Mouse (Mus musculus): ENCODE data around the gene Deup1. TPM values are rescaled to one million over a fixed set of nuclear protein-coding genes. Genes with fewer than 3 reads are reported as not detected.

The Deup1 gene
- polyA plus RNA-seq, 1 experiment from 2014 or later: 0.52 TPM

DNA sequence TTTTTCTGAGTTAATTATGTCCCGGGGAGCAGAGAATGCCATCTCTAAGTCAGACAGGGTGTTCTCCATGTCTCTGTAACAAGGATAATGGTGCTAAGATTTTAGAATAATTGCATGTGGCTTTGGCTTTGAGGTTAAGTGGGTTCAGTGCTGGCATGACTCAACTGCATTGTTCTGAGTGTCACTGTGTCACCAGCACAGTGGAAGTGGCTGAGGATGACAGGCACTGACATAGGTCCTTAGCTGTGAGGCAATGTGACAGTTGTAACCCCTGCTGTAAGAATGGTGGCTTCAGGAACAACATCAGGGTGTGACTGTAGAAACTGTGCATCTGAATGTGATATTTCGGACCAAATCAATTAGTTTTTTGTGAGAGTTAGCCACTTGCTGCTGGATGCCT is 111.7 kb downstream of the Deup1 start:
- Histone ChIP-seq H3K9ac (ENCODE audit: low read length) (no peak overlapping the region), H3K27me3 (ENCODE audit: control insufficient read depth, insufficient read depth, low read length) (no peaks in the 10 kb centered on the region), H3K36me3 (ENCODE audit: control insufficient read depth, insufficient read depth, low read length) (no peaks in the 10 kb centered on the region), H3K9me3 (ENCODE audit: control insufficient read depth, low read length) (no peaks in the 10 kb centered on the region), H3K4me1 (ENCODE audit: control insufficient read depth, insufficient read depth, low read length) (no peaks in the 10 kb centered on the region; the same call in 1 of the 2 replicates), H3K27ac (ENCODE audit: low read depth, low read length) (no peak overlapping the region), H3K4me2 (no peak overlapping the region), H3K4me3 (ENCODE audit: low read depth, low read length) (no peak overlapping the region)
- WGBS: 84% methylated on average over 2 of the region's 2 CpGs
- no peak for ATAC-seq (ENCODE audit: low FRiP score)
- peak; percentile 39 for DNase-seq (ENCODE audit: low spot score, missing footprints)

DNA sequence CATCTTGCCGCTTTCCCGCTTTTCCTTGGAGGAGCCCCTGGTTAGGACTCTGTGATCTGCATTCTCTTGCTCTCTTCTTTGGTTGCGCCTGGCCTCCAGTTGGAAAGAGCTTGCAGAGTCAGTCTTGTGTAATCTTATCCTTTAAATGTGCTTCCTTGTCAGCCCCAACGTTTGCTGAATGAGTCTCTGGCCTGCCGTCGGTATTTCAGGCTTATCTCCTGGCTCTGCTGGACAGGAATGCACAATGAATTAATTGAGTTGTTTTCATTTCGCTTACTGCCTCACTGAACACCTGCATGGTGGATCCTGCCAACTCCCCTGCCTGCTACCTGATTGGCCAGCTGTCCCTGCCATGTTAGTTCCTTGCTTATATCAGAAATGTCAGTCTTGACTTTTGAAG is 114.8 kb downstream of the Deup1 start:
- ATAC-seq (ENCODE audit: low FRiP score) (no peak), DNase-seq (ENCODE audit: low spot score, missing footprints) (peak; percentile 75)
- WGBS: 54% methylated on average over 7 of the region's 7 CpGs
- Histone ChIP-seq H3K4me3 (ENCODE audit: low read depth, low read length) (no peak overlapping the region), H3K4me1 (ENCODE audit: control insufficient read depth, insufficient read depth, low read length) (no peaks in the 10 kb centered on the region; the same call in 1 of the 2 replicates), H3K9ac (ENCODE audit: low read length) (no peak overlapping the region), H3K9me3 (ENCODE audit: control insufficient read depth, low read length) (no peaks in the 10 kb centered on the region), H3K4me2 (no peak overlapping the region), H3K36me3 (ENCODE audit: control insufficient read depth, insufficient read depth, low read length) (no peaks in the 10 kb centered on the region), H3K27me3 (ENCODE audit: control insufficient read depth, insufficient read depth, low read length) (no peaks in the 10 kb centered on the region), H3K27ac (ENCODE audit: low read depth, low read length) (no peak overlapping the region)

DNA sequence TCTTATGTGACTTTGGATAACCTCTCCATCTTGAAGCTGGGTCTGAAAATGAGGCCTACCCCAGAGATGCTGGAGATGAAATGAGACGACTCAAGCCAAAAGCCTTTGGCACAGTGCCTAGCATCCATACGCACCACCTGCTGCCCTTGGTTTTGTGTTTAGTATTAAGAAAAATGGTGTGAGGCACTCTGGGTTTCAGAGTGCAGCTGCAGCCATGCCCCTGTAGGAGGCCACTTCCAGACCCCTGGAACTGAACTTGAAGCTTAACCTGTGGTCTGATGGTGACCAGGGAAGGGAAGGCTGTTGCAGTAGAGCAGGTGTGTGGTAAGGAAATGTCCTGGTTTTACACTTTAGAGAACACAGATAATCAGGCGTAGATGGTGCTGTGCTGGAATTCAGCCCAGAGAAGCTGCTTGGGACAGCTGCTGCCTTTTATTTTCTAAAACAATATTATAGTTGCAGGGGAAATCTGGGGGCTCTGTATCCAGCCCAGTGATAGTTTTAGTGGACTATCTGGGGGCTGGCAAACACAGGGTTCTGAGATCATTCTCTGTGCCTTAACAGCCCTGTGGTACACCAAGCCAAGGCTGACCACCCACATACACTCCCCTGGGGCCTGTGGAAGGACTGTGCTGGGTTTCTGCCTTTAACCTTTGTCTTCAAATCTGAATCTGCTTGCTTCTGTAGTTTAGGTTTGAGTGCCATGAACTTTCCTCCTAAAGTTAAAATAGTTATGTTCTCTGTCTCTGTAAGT is 117.0 kb downstream of the Deup1 start:
- DNase-seq (ENCODE audit: low spot score, missing footprints): peak; percentile 47
- H3K27me3 ChIP-seq (ENCODE audit: control insufficient read depth, insufficient read depth, low read length): no peaks in the 10 kb centered on the region
- H3K4me2 ChIP-seq: no peak overlapping the region
- no peak overlapping the region for H3K27ac ChIP-seq (ENCODE audit: low read depth, low read length)
- no peak overlapping the region for H3K4me3 ChIP-seq (ENCODE audit: low read depth, low read length)
- no peak overlapping the region for H3K9ac ChIP-seq (ENCODE audit: low read length)
- WGBS: 70% methylated on average over 3 of the region's 3 CpGs
- H3K36me3 ChIP-seq (ENCODE audit: control insufficient read depth, insufficient read depth, low read length): no peaks in the 10 kb centered on the region
- no peak for ATAC-seq (ENCODE audit: low FRiP score)
- H3K9me3 ChIP-seq (ENCODE audit: control insufficient read depth, low read length): no peaks in the 10 kb centered on the region
- H3K4me1 ChIP-seq (ENCODE audit: control insufficient read depth, insufficient read depth, low read length): no peaks in the 10 kb centered on the region; the same call in 1 of the 2 replicates

Other genes with a start within 250 kb of the Deup1 start
- gene Smco4, start 134.5 kb downstream of the Deup1 start, polyA plus RNA-seq (2014; fragmentation: Nextera tagmentation; extraction: Ambion mirVana): 3.0 and 3.7 TPM in 2 replicates
- gene Slc36a4, start 81.8 kb upstream of the Deup1 start, polyA plus RNA-seq (2014; fragmentation: Nextera tagmentation; extraction: Ambion mirVana): 14.7 and 16.1 TPM in 2 replicates
- gene Mtnr1b, start 246.6 kb upstream of the Deup1 start, polyA plus RNA-seq (2014; fragmentation: Nextera tagmentation; extraction: Ambion mirVana): not detected in 2 replicates

Data from midbrain, embryonic 11.5 days (tissue).